Mouse (Mus musculus) MEL (cell line): ENCODE measurements around the gene Lrrc4. TPM values are rescaled to one million over a fixed set of nuclear protein-coding genes. Genes with fewer than 3 reads are reported as not detected.

Experiments
- DNase-seq: peaks from one replicate; pipeline ENCODE4 v3.0.0; 2011; ENCODE audit warnings: low read depth, low spot score
- H3K27ac ChIP-seq: 2 replicates; pipeline ENCODE4 v1.5.1; 2012; ENCODE audit warnings: low read depth, mild to moderate bottlenecking, control low read depth, low read length, moderate library complexity; ENCODE audit not compliant: control insufficient read depth
- H3K27me3 ChIP-seq, 2 experiments: fragments of 150-350 bp in 1 of 2; sonication (generic) in 1 of 2; 2 replicates each; pipeline ENCODE4 v1.6.1; 2012; ENCODE audit warnings: low read length in 2 of 2, mild to moderate bottlenecking in 2 of 2, improper control_type of control experiment in 1 of 2, moderate library complexity in 1 of 2; ENCODE audit not compliant: insufficient read depth in 2 of 2, control insufficient read depth in 1 of 2
- H3K36me3 ChIP-seq, 2 experiments: 2 replicates each; pipeline ENCODE4 v1.6.1; 2012 to 2014; ENCODE audit warnings: low read length in 2 of 2, improper control_type of control experiment in 1 of 2, inconsistent platforms in 1 of 2, mild to moderate bottlenecking in 1 of 2; ENCODE audit not compliant: insufficient read depth in 2 of 2, control insufficient read depth in 1 of 2
- H3K4me1 ChIP-seq, 2 experiments: fragments of 150-350 bp in 1 of 2; sonication (generic) in 1 of 2; 2 replicates each; pipeline ENCODE4 v1.6.1; 2012; ENCODE audit warnings: low read length in 2 of 2, improper control_type of control experiment in 1 of 2, mild to moderate bottlenecking in 1 of 2; ENCODE audit not compliant: insufficient read depth in 2 of 2, control insufficient read depth in 1 of 2
- H3K4me3 ChIP-seq, 2 experiments: fragments of 150-350 bp in 1 of 2; sonication (generic) in 1 of 2; 2 replicates each; pipeline ENCODE4 v1.5.1; 2012; ENCODE audit warnings: low read depth in 2 of 2, low read length in 2 of 2, mild to moderate bottlenecking in 2 of 2, moderate library complexity in 2 of 2, control low read depth in 1 of 2, improper control_type of control experiment in 1 of 2; ENCODE audit not compliant: control insufficient read depth in 1 of 2, insufficient read depth in 1 of 2
- H3K79me2 ChIP-seq: 2 replicates; pipeline ENCODE4 v1.6.1; 2012; ENCODE audit warnings: mild to moderate bottlenecking, low read length, moderate library complexity; ENCODE audit not compliant: control insufficient read depth, poor library complexity, insufficient read depth
- H3K9ac ChIP-seq: 2 replicates; pipeline ENCODE4 v1.6.1; 2012; ENCODE audit warnings: low read depth, mild to moderate bottlenecking, control low read depth, low read length, moderate library complexity; ENCODE audit not compliant: control insufficient read depth, poor library complexity, severe bottlenecking
- H3K9me3 ChIP-seq: fragments of 150-350 bp; sonication (generic); replicated peaks from 2 replicates; pipeline ENCODE4 v1.6.1; 2012; ENCODE audit warnings: mild to moderate bottlenecking, low read length, improper control_type of control experiment, moderate library complexity; ENCODE audit not compliant: insufficient read depth
- CHD1 ChIP-seq: IDR thresholded peaks from 2 replicates; pipeline ENCODE4 v1.6.1; 2012; ENCODE audit warnings: low read depth, mild to moderate bottlenecking, inconsistent platforms, low read length, improper control_type of control experiment
- CHD2 ChIP-seq: IDR thresholded peaks from 2 replicates; pipeline ENCODE4 v1.6.1; 2011; ENCODE audit warnings: low read length, improper control_type of control experiment
- ELF1 ChIP-seq: IDR thresholded peaks from 2 replicates; pipeline ENCODE4 v1.6.1; 2014; ENCODE audit warnings: low read depth, mild to moderate bottlenecking, inconsistent platforms, low read length, improper control_type of control experiment, moderate library complexity
- EP300 ChIP-seq, 2 experiments: IDR thresholded peaks; 2 replicates each; pipeline ENCODE4 v1.6.1; 2011; ENCODE audit warnings: improper control_type of control experiment in 2 of 2, low read length in 2 of 2, low read depth in 1 of 2, mild to moderate bottlenecking in 1 of 2
- ETS1 ChIP-seq: IDR thresholded peaks from 2 replicates; pipeline ENCODE4 v1.6.1; 2012; ENCODE audit warnings: low read depth, mild to moderate bottlenecking, inconsistent platforms, low read length, improper control_type of control experiment, moderate library complexity
- GATA1 ChIP-seq: IDR thresholded peaks from 2 replicates; pipeline ENCODE4 v1.6.1; 2011; ENCODE audit warnings: low read depth, low read length, improper control_type of control experiment
- KAT2A ChIP-seq: conservative IDR thresholded peaks from 2 replicates; pipeline ENCODE4 v1.6.1; 2012; ENCODE audit warnings: low read depth, low read length, improper control_type of control experiment, inconsistent platforms
- MAFK ChIP-seq: IDR thresholded peaks from 2 replicates; pipeline ENCODE4 v1.6.1; 2011; ENCODE audit warnings: low read depth, mild to moderate bottlenecking, low read length, improper control_type of control experiment, borderline replicate concordance
- MAX ChIP-seq: IDR thresholded peaks from 2 replicates; pipeline ENCODE4 v1.6.1; 2011; ENCODE audit warnings: low read length, improper control_type of control experiment
- MAZ ChIP-seq: IDR thresholded peaks from 2 replicates; pipeline ENCODE4 v1.6.1; 2012; ENCODE audit warnings: low read depth, mild to moderate bottlenecking, inconsistent platforms, low read length, improper control_type of control experiment
- MYB ChIP-seq: IDR thresholded peaks from 2 replicates; pipeline ENCODE4 v1.6.1; 2011; ENCODE audit warnings: mild to moderate bottlenecking, low read depth, low read length, improper control_type of control experiment
- MYC ChIP-seq: IDR thresholded peaks from 2 replicates; pipeline ENCODE4 v1.6.1; 2011; ENCODE audit warnings: low read depth, mild to moderate bottlenecking, low read length, improper control_type of control experiment, moderate library complexity
- NELFE ChIP-seq: IDR thresholded peaks from 2 replicates; pipeline ENCODE4 v1.6.1; 2011; ENCODE audit warnings: low read depth, low read length, improper control_type of control experiment
- POLR2A ChIP-seq, 2 experiments: IDR thresholded peaks; 2 replicates each; pipeline ENCODE4 v1.6.1; 2011 to 2012; ENCODE audit warnings: low read length in 2 of 2, mild to moderate bottlenecking in 2 of 2, control low read depth in 1 of 2, improper control_type of control experiment in 1 of 2, low read depth in 1 of 2, moderate library complexity in 1 of 2; ENCODE audit not compliant: control insufficient read depth in 1 of 2, insufficient read depth in 1 of 2, poor library complexity in 1 of 2
- RAD21 ChIP-seq: IDR thresholded peaks from 2 replicates; pipeline ENCODE4 v1.6.1; 2011; ENCODE audit warnings: mild to moderate bottlenecking, low read depth, low read length, improper control_type of control experiment
- TAL1 ChIP-seq: IDR thresholded peaks from 2 replicates; pipeline ENCODE4 v1.6.1; 2012; ENCODE audit warnings: mild to moderate bottlenecking, inconsistent platforms, low read length, moderate library complexity, mixed read lengths
- TBP ChIP-seq: IDR thresholded peaks from 2 replicates; pipeline ENCODE4 v1.8.0; 2011; ENCODE audit warnings: low read depth, low read length, improper control_type of control experiment
- UBTF ChIP-seq: IDR thresholded peaks from 2 replicates; pipeline ENCODE4 v1.6.1; 2012; ENCODE audit warnings: low read depth, mild to moderate bottlenecking, inconsistent platforms, low read length, improper control_type of control experiment, moderate library complexity, borderline replicate concordance; ENCODE audit not compliant: insufficient read depth
- USF1 ChIP-seq: IDR thresholded peaks from 2 replicates; pipeline ENCODE4 v1.6.1; 2014; ENCODE audit warnings: low read depth, mild to moderate bottlenecking, inconsistent platforms, low read length, improper control_type of control experiment, moderate library complexity
- ZC3H11A ChIP-seq: IDR thresholded peaks from 2 replicates; pipeline ENCODE4 v1.6.1; 2012; ENCODE audit warnings: low read depth, mild to moderate bottlenecking, inconsistent platforms, low read length, improper control_type of control experiment
- ZMIZ1 ChIP-seq: IDR thresholded peaks from 2 replicates; pipeline ENCODE4 v1.6.1; 2012; ENCODE audit warnings: low read depth, mild to moderate bottlenecking, inconsistent platforms, low read length, improper control_type of control experiment, moderate library complexity
- ZNF384 ChIP-seq: IDR thresholded peaks from 2 replicates; pipeline ENCODE4 v1.6.1; 2012; ENCODE audit warnings: low read depth, mild to moderate bottlenecking, inconsistent platforms, low read length, improper control_type of control experiment
- polyA plus RNA-seq, 2 experiments: library from polyadenylated mRNA; stranded (reverse) in 1 of 2; unstranded in 1 of 2; fragments of >175 nt in 1 of 2; fragments of >200 nt in 1 of 2; gene quantifications; 2 replicates each; pipeline versions ENCODE4 v1.2.1 to v1.2.4; 2012; ENCODE audit warnings: low replicate concordance in 2 of 2, low read depth in 1 of 2; ENCODE audit not compliant: insufficient read length in 2 of 2, insufficient read depth in 1 of 2, missing spikeins in 1 of 2
- total RNA-seq: library from RNA; depleted of rRNA; stranded (reverse); fragments of 300-350 nt; gene quantifications from 2 replicates; pipeline ENCODE4 v1.2.3, GENCODE M21; 2012

Lrrc4 gene
- total and polyA plus RNA-seq, 3 experiments: 0.07 to 0.12 TPM; not detected in 1

GRCm38 (mm10) chr6:28743586-28743985 lies 88.0 kb downstream of the Lrrc4 start:
- Histone ChIP-seq H3K27ac (no peak overlapping the region), H3K9me3 (no peaks in the 10 kb centered on the region)
- TF ChIP-seq MAFK (no peak), KAT2A (no peak), NELFE (no peak), ETS1 (no peak), ZC3H11A (no peak)
- TF ChIP-seq, all 39 proteins: peak for 0
- Histone ChIP-seq H3K4me1 (no peaks in the 10 kb centered on the region), H3K4me3 (no peak overlapping the region), H3K27me3 (no peaks in the 10 kb centered on the region), H3K9ac (no peak overlapping the region), H3K36me3 (peaks cover 0 to 15% of the 10 kb centered on the region in 2 experiments; a peak in 2 of 4 replicates), H3K79me2 (no peaks in the 10 kb centered on the region)
- DNase-seq: no peak

DNA sequence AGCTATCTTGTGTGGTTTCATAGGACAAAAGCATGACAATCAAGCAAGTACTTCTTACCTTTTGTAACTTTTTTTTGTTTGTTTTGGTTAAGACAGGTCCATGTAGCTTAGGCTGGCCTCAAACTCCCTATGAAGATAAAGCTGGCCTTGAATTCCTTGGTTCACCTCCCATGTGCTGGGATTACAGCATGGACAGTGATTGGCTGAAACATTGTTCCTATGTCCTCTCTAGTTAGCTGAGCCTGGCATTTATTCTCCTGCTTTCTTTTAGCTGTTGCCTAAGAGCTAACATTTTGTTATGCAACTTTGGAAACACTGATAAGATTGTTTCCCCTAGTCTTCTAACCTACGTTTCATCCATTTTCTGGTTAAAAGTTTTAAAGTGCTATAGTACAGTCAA lies 93.9 kb downstream of the Lrrc4 start:
- no peaks in the 10 kb centered on the region; a peak in 1 of 4 replicates for H3K4me1 ChIP-seq
- H3K27me3 ChIP-seq: no peaks in the 10 kb centered on the region
- no peaks in the 10 kb centered on the region for H3K9me3 ChIP-seq
- no peaks in the 10 kb centered on the region for H3K79me2 ChIP-seq
- no peak overlapping the region for H3K27ac ChIP-seq
- H3K9ac ChIP-seq: no peak overlapping the region
- peaks cover 4% of the 10 kb centered on the region in 2 experiments for H3K36me3 ChIP-seq
- H3K4me3 ChIP-seq: no peak overlapping the region
- DNase-seq: no peak
- TF ChIP-seq TAL1 (no peak), POLR2A (IDR thresholded peaks at IDR 0.05; ENCODE audit: control insufficient read depth in 1 of 2, insufficient read depth in 1 of 2, low read depth in 1 of 2, low read length in 2 of 2, poor library complexity in 1 of 2) (no peak), MAFK (no peak), ZNF384 (no peak), ZMIZ1 (no peak), MYC (no peak), ELF1 (no peak), TBP (no peak), UBTF (no peak), MAZ (no peak), MAX (no peak), MYB (no peak), EP300 (IDR thresholded peaks at IDR 0.05; ENCODE audit: low read depth in 1 of 2, low read length in 2 of 2) (no peak), CHD1 (no peak), USF1 (no peak), ETS1 (no peak), GATA1 (no peak), CHD2 (no peak), RAD21 (no peak)
